Mouse (Mus musculus) layer of hippocampus, postnatal 10 days (tissue): ENCODE results near the gene Ccnq. TPM values are rescaled to one million over a fixed set of nuclear protein-coding genes. Genes with fewer than 3 reads are reported as not detected.
"Not testable (repeated sequence)": the region's sequence is repeated elsewhere in the genome, so short reads cannot be mapped to it uniquely, and the experiment has no call there.

Experiments
- DNase-seq, 2 experiments: peaks; one replicate each; pipeline ENCODE4 v3.0.0; 2021; ENCODE audit warnings: low spot score in 2 of 2
- total RNA-seq, 2 experiments: library from RNA; stranded (reverse); gene quantifications; 2 replicates each; pipeline ENCODE4 v1.2.3; 2021

Ccnq gene
- total RNA-seq, 2 experiments from 2014 or later = 16.2 to 19.4 TPM

- DNase-seq = no peak
Measured at GRCm38 (mm10) chr11:78764304-78764703, 12.8 kb upstream of the Ccnq start.

DNA sequence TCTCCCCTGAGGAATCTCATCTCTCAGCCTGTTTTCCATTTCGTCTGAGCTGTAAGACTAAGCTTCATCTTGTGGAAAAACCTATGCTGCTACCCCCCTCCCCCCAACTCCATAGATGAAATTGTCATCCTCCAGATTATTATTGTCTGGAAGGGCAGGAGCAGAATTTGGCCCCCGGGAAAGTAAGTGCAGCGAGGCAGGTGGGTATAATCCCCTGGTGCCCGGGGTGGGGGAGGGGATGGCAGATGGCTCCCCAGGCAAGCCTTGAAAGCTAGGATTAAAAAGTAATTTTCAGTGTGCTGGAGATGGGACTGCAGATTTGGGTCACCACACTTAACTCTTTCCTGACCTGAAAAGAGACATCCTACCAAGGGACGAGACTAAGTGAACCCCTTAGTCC is 10.7 kb upstream of the Ccnq start:
- no peak for DNase-seq

- no peak for DNase-seq
Measured at GRCm38 (mm10) chr11:78761086-78761485, 9.6 kb upstream of the Ccnq start.

GRCm38 (mm10) chr11:78755299-78755698 is 3.8 kb upstream of the Ccnq start:
- DNase-seq = no peak

DNA sequence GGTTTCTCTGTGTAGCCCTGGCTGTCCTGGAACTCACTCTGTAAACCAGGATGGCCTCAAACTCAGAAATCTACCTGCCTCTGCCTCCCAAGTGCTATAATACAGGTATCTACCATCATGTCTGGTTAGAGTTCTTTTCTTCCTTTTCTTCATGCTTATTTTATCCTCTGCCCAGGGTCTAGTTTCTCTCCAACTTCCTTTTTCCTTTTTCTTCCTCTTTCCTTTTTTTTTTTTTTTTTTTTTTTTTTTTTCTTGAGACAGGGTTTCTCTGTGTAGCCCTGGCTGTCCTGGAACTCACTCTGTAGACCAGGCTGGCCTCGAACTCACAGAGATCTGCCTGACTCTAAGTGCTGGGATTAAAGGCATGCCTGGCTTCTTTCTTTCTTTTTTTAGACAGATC is 2.6 kb upstream of the Ccnq start:
- DNase-seq = not testable (repeated sequence)

- DNase-seq = no peak
Measured at GRCm38 (mm10) chr11:78753183-78753582, 1.7 kb upstream of the Ccnq start.

DNA sequence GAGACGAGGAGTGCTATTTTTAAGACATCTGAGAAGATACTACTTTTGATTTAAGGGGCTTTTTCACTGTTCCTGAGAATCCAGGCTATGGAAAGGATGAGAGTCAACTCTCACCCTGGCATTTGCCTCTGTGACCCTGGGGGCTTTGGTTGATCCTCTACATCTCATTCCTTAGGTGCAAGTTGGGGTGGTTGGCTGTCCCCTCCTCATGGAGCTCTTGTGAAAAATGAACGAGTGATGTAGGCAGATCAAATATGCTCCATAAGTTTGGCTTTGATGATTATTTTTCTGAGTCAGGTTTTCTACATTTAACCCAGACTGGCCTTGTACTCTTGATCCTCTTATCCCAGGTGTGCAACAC is 294 bp upstream of the Ccnq start:
- DNase-seq = no peak

GRCm38 (mm10) chr11:78746264-78746663 is 5.3 kb downstream of the Ccnq start:
- DNase-seq = no peak

- no peak for DNase-seq
Measured at GRCm38 (mm10) chr11:78745475-78745874, 6.1 kb downstream of the Ccnq start.

GRCm38 (mm10) chr11:78742461-78742860 is 9.1 kb downstream of the Ccnq start:
- DNase-seq = no peak

- DNase-seq = no peak
Measured at GRCm38 (mm10) chr11:78741958-78742357, 9.6 kb downstream of the Ccnq start.

DNA sequence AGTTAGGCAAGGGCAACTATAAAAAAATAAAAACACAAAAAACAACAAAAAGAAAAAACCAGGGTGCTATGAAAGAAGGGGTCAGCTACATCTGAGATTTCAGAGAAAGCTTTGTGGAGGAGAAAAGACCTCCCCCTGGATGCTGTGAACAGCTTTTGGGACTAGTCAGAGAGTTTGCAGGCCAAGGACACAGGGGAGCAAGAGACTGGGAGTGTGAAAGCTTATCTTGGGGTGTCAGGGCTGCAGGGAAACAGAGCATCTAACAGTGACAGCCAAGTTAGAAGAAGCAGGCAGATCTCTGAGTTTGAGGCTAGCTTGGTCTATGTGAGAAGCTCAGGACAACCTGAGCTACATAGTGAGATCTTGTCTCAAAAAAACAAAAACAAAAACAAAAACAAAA is 12.2 kb downstream of the Ccnq start:
- no peak for DNase-seq

- no peak for DNase-seq
Measured at GRCm38 (mm10) chr11:78736877-78737408, 14.6 kb downstream of the Ccnq start.

DNA sequence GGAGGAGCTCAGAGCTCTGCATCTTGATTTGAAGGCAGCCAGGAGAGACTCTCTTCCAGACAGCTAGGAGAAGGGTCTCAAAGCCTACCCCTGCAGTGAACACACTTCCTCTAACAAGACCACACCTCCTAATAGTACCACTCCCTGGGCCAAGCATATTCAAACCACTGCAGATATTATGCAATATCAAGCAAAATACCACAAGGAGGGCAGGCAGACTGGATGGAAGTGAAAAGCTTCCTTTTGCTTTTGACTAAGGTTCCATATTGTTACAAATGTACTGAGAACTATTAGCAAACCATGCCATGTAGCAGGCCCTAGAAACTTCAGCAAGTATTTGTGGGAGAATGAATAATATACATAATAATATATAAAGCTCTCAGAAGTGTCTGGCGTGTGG is 16.4 kb downstream of the Ccnq start:
- DNase-seq = no peak

- DNase-seq = no peak
Measured at GRCm38 (mm10) chr11:78732619-78733018, 18.9 kb downstream of the Ccnq start.

GRCm38 (mm10) chr11:78730902-78731301 is 20.6 kb downstream of the Ccnq start:
- no peak for DNase-seq

- DNase-seq = no peak
Measured at GRCm38 (mm10) chr11:78728041-78728440, 23.5 kb downstream of the Ccnq start.

DNA sequence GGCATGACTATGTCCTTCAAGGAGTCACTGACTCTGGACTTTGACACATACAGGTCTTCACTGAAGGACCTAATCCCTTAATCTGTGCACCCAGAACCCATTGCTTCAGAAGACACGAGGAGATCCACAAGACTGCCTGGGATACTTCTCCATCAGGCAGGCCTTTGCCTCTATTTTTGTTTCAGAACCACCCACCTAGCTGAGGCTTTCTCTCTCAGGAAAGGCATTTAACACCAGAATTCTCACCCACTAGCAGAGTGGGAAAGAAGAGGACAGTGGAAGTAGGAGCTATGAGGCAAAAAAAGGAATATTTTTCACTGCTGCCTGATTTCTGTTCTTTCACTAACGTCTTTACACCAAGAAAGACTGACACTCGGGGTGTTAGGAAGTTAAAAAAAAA is 25.2 kb downstream of the Ccnq start:
- DNase-seq = no peak

GRCm38 (mm10) chr11:78724792-78725191 is 26.7 kb downstream of the Ccnq start:
- no peak for DNase-seq

GRCm38 (mm10) chr11:78721419-78721818 is 30.1 kb downstream of the Ccnq start:
- DNase-seq = no peak

DNA sequence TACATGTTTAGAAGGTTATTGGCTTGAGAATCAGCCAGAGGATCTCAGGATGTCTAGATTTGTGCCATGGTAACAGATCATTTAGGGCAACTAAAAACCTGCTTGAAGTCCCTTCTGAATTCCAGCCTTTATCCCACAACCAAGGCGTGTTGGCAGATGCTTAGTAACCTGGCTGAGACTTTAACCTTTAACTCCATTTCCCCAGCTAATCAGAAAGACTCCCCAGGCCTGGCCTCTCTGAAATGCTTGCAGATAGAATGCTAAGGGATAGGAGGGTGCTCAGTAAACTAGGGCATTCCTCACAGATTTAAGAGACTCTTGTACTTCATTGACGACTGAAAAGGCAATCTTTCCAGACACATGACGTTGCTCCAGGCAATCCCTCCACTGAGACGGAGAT is 33.9 kb downstream of the Ccnq start:
- DNase-seq = no peak

DNA sequence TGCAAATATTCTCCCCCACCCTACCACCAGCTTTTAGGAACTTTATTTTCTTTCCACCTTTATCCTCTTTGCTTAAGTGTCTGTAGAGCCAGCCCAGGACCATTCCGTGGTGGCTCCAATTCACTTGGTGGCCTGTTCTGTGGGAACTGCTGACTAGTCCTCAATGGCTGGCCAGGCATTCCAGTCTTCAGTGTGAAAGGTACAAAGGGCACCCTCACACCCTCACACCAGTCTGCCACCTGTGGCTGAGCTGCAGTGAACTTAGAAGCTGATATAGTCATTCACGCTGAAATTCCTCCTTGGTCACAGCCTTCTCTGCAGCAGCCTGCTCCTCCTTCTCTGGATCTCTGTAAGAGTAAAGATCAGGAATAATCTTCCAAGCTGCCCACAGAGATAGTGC is 42.9 kb downstream of the Ccnq start:
- DNase-seq = no peak

- DNase-seq = no peak
Measured at GRCm38 (mm10) chr11:78706026-78706425, 45.5 kb downstream of the Ccnq start.

GRCm38 (mm10) chr11:78703085-78703484 is 48.4 kb downstream of the Ccnq start:
- DNase-seq = no peak
